Comparison of ENCODE assay signal across 18 mouse cellular contexts in the genomic region with DNA sequence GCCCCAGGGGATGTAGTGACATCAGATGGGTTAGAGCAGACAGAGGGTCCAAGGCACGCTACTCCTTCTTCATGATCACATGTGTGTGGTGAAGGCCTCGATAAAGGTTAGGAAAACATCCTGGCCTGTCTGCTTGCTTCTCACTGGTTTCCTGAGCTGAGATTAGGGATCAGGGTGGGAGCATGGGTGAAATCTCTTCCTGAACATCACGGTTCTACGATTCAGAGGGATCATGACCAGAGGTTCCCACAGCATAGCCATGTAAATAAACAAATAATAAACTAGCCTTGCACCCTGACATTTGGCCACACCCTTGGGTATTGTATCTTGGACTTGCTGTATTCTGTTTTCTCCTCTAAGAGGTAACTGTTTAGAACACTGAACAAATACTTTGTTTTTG.
DNase-seq lines count a peak whose midpoint lies in the region; ATAC-seq lines count a peak whose summit lies in the region.
"Had no signal": no experiment of that assay in that cellular context is flagged by ENCODE, and none has a peak within 500 bp of the region (broad histone marks: within the 10 kb centered on the region; RNA-seq: fewer than 3 reads in every experiment).

No protein-coding gene starts in this region.

- no peaks in the 10 kb centered on the region for H3K9me3 ChIP-seq in heart, embryonic 15.5 days (replicated peaks)
- H3K9me3 ChIP-seq in midbrain, embryonic 11.5 days (ENCODE audit: control insufficient read depth, low read length), result no peaks in the 10 kb centered on the region
- H3K9me3 ChIP-seq: embryonic facial prominence, embryonic 10.5 days; forebrain, embryonic 13.5 days; hindbrain, embryonic 15.5 days had no signal

- intact Hi-C loops in heart, postnatal 36 days (cut with DNase I), result no loop called here
- intact Hi-C loops in heart, postnatal 14 days (cut with DNase I), result no loop called here

- no peak overlapping the region for H3K27ac ChIP-seq in heart, embryonic 15.5 days
- H3K27ac ChIP-seq in midbrain, embryonic 11.5 days (ENCODE audit: low read depth, low read length), result no peak overlapping the region
- H3K27ac ChIP-seq: embryonic facial prominence, embryonic 10.5 days; forebrain, embryonic 13.5 days; hindbrain, embryonic 15.5 days had no signal

- H3K4me1 ChIP-seq in heart, embryonic 15.5 days (replicated peaks), result 0 out of 2 replicates have a peak, but pooled peaks cover 2% of the 10 kb centered on the region
- H3K4me1 ChIP-seq in midbrain, embryonic 11.5 days (ENCODE audit: control insufficient read depth, insufficient read depth, low read length), result peaks cover 3% of the 10 kb centered on the region; the same call in 1 of the 2 replicates
- H3K4me1 ChIP-seq: forebrain, embryonic 13.5 days; hindbrain, embryonic 15.5 days had no signal

- H3K4me3 ChIP-seq in heart, embryonic 15.5 days, result no peak overlapping the region
- no peak overlapping the region for H3K4me3 ChIP-seq in midbrain, embryonic 11.5 days (ENCODE audit: low read depth, low read length)
- H3K4me3 ChIP-seq: embryonic facial prominence, embryonic 10.5 days; forebrain, embryonic 13.5 days; hindbrain, embryonic 15.5 days had no signal

- H3K36me3 ChIP-seq in heart, embryonic 15.5 days, result no peaks in the 10 kb centered on the region
- H3K36me3 ChIP-seq in midbrain, embryonic 11.5 days (ENCODE audit: control insufficient read depth, insufficient read depth, low read length), result no peaks in the 10 kb centered on the region
- H3K36me3 ChIP-seq: embryonic facial prominence, embryonic 10.5 days; hindbrain, embryonic 15.5 days had no signal

- peak; percentile 7 for DNase-seq in heart, adult 8-10 months (ENCODE audit: low spot score)
- no peak for DNase-seq in heart, postnatal 36 days
- no peak for DNase-seq in heart, postnatal 14 days
- DNase-seq in lung, postnatal 36 days, result peak; percentile 16
- no peak for DNase-seq in lung, postnatal 14 days
- no peak for DNase-seq in midbrain, embryonic 11.5 days (ENCODE audit: low spot score, missing footprints)
- DNase-seq: adrenal gland, adult 8-10 months; cerebellum, adult 11-12 months; cerebellum, adult 9-10 months; cerebellum, postnatal 25 days; forebrain, postnatal 0 days; gastrocnemius, postnatal 14 days; kidney, adult 9 months had no signal

- H3K27me3 ChIP-seq in heart, embryonic 15.5 days, result no peaks in the 10 kb centered on the region
- H3K27me3 ChIP-seq in midbrain, embryonic 11.5 days (ENCODE audit: control insufficient read depth, insufficient read depth, low read length), result no peaks in the 10 kb centered on the region
- H3K27me3 ChIP-seq: forebrain, embryonic 13.5 days; hindbrain, embryonic 15.5 days had no signal

- H3K4me2 ChIP-seq in heart, embryonic 15.5 days, result no peak overlapping the region
- no peak overlapping the region for H3K4me2 ChIP-seq in midbrain, embryonic 11.5 days
- H3K4me2 ChIP-seq: forebrain, embryonic 13.5 days; hindbrain, embryonic 15.5 days had no signal

- no peak overlapping the region for H3K9ac ChIP-seq in heart, embryonic 15.5 days
- no peak overlapping the region for H3K9ac ChIP-seq in midbrain, embryonic 11.5 days (ENCODE audit: low read length)
- H3K9ac ChIP-seq: forebrain, embryonic 13.5 days; forebrain, postnatal 0 days; hindbrain, embryonic 15.5 days had no signal

- 54% methylated on average over 4 of the region's 4 CpGs for WGBS in heart, embryonic 15.5 days
- WGBS in midbrain, embryonic 11.5 days, result 74% methylated on average over 4 of the region's 4 CpGs

- 0 out of 2 replicates have a peak, but pooled peaks have one; percentile 27 for ATAC-seq in heart, embryonic 15.5 days (replicated peaks; ENCODE audit: insufficient number of reproducible peaks, insufficient read depth, low FRiP score, low read depth)
- no peak for ATAC-seq in midbrain, embryonic 11.5 days (ENCODE audit: low FRiP score)
- ATAC-seq: forebrain, embryonic 13.5 days; forebrain, postnatal 0 days; intestine, postnatal 0 days had no signal

Comparison
In these comparisons a context has a peak if more than half of its experiments do, and no peak if none do; other contexts are left out.
1. DNase-seq: peak in heart, adult 8-10 months (single experiment) and lung, postnatal 36 days (single experiment); none in heart, postnatal 36 days (0 of 2), heart, postnatal 14 days (0 of 2), lung, postnatal 14 days (single experiment) and midbrain, embryonic 11.5 days (single experiment).